Mouse (Mus musculus) stomach, embryonic 16.5 days (tissue): ENCODE data around the gene Jade3. TPM values are rescaled to one million over a fixed set of nuclear protein-coding genes. Genes with fewer than 3 reads are reported as not detected.
A peak's percentile ranks its signal among the peaks of the same experiment; 100 is the strongest.
"Not testable (repeated sequence)": the region's sequence is repeated elsewhere in the genome, so short reads cannot be mapped to it uniquely, and the experiment has no call there.

Experiments used
- ATAC-seq: fragments of 200-750 bp; cut with Nextera tagmentation; 2 replicates; pipeline ENCODE4 v1.8.0; 2017; ENCODE audit warnings: moderate number of reproducible peaks, moderate TSS enrichment; ENCODE audit not compliant: insufficient read depth, low FRiP score
- H3K27ac ChIP-seq: fragments of 300-500 bp; sonication (generic); 2 replicates; pipeline ENCODE4 v1.5.1; 2014; ENCODE audit warnings: low read length
- H3K27me3 ChIP-seq: fragments of 300-500 bp; sonication (generic); 2 replicates; pipeline ENCODE4 v1.6.1; 2014; ENCODE audit warnings: low read length, control low read depth, mixed read lengths; ENCODE audit not compliant: control insufficient read depth, insufficient read depth
- H3K36me3 ChIP-seq: fragments of 300-500 bp; sonication (generic); 2 replicates; pipeline ENCODE4 v1.6.1; 2014; ENCODE audit warnings: low read length; ENCODE audit not compliant: control insufficient read depth, insufficient read depth
- H3K4me1 ChIP-seq: fragments of 300-500 bp; sonication (generic); 2 replicates; pipeline ENCODE4 v1.6.1; 2014; ENCODE audit warnings: low read length, control low read depth, mixed read lengths; ENCODE audit not compliant: control insufficient read depth, insufficient read depth
- H3K4me2 ChIP-seq: fragments of 300-500 bp; sonication (generic); 2 replicates; pipeline ENCODE4 v1.6.1; 2014; ENCODE audit warnings: low read depth, low read length, mixed read lengths
- H3K4me3 ChIP-seq: fragments of 300-500 bp; sonication (generic); replicated peaks from 2 replicates; pipeline ENCODE4 v1.5.1; 2014; ENCODE audit warnings: mild to moderate bottlenecking, low read length
- H3K9ac ChIP-seq: fragments of 300-500 bp; sonication (generic); 2 replicates; pipeline ENCODE4 v1.6.1; 2014; ENCODE audit warnings: low read length
- H3K9me3 ChIP-seq: fragments of 300-500 bp; sonication (generic); replicated peaks from 2 replicates; pipeline ENCODE4 v1.6.1; 2016; ENCODE audit warnings: low read length, control low read depth; ENCODE audit not compliant: control insufficient read depth
- WGBS: fragments of 180-500 bp; shearing (Covaris S2); extraction: QIAGEN DNeasy Blood & Tissue Kit; methylation state at CpG from one replicate; pipeline ENCODE4 v1.1.7; 2014; 5-methylcytosine and 5-hydroxymethylcytosine counted together
- polyA plus RNA-seq: library from polyadenylated mRNA; unstranded; fragments of >200 nt; fragmentation: Nextera tagmentation; extraction: Ambion mirVana; gene quantifications from 2 replicates; pipeline ENCODE4 v1.2.1, GENCODE M21; 2015

Gene Jade3
- polyA plus RNA-seq = 7.3 and 7.6 TPM in 2 replicates

DNA sequence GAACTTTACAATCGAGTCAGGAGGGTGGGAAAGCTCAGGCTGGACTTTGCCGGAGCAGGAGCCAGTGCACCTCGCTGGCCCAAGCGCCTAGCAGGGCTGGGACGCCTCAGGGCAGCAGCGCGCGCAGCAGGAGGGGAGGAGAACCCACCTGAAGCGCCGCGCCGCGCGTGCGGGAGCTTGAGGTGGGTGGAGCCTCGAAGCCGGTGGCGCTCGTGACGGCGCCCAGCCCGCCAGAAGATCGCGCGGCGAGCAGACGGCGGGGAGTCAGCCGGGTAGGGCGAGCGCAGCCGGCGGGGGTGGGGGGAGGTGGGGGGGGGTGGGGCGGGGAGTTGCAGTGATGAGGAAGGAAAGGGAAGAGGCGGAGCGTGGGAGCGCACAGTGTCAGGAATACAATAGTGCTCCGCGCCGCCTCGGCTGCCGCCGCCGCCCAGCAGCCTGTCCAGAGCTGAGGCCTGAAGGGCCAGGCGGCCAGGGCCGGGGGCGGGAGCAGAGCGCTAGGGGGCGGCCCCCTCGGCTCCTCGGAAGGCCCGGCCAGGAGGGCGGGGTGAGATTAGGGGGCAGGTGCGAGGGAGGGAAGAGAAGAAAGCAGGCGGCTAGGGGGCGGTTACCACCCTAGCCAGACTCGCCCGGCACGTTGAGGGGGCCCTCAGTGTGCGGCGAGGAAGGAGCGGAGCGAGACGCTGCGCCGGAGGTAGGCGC lies at the start of gene Jade3:
TSS of gene Jade3 (plus strand) at position 549 of the 699 bp plus-strand sequence.
- WGBS = 11% methylated on average over 27 of the region's 67 CpGs

DNA sequence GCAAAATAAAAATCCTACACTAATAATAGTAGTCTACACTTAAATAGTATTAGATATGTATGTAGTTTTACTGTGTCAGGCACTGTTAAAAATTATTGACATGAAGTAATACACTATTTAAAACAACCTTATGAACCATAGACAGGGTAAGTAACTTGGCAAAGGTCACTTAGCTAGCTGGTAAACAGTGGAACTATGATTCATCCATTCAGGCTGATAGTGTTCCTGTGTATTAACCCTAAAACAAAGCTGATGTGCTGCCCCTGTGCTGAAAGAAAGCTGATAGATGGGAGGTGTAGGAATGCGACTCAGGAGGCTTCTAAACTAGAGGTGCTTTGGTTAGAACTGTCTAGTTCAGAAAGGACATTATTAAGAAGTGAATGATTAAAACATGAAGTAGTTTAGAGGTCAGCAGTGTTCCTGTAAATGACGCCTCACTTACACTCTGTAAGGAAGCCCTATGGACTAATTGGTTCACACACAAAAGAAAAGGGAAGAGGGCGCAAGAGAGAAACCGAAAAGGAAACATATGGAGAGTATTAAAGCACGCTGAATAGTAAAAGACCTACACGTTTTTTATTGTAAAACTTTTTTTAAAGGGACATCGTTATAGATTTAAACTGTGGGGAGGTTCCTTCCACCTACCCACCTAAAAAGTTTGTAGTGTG lies 46.0 kb upstream of the Jade3 start:
- Histone ChIP-seq H3K4me3 (no peak overlapping the region), H3K4me1 (no peaks in the 10 kb centered on the region), H3K27me3 (no peaks in the 10 kb centered on the region), H3K36me3 (0 out of 2 replicates have a peak, but pooled peaks cover 2% of the 10 kb centered on the region), H3K27ac (no peak overlapping the region), H3K9ac (no peak overlapping the region), H3K9me3 (no peaks in the 10 kb centered on the region), H3K4me2 (no peak overlapping the region)
- WGBS = 72% methylated on average over 7 of the region's 7 CpGs
- no peak for ATAC-seq

More for the DNA sequence above, at the start of gene Jade3:
- Histone ChIP-seq H3K9me3 (no peaks in the 10 kb centered on the region), H3K4me2 (peak within 1 kb of the TSS; percentile 56), H3K36me3 (no peaks in the 10 kb centered on the region), H3K27me3 (no peaks in the 10 kb centered on the region), H3K9ac (peak within 1 kb of the TSS; percentile 75), H3K4me3 (peak within 1 kb of the TSS; percentile 59), H3K27ac (peak within 1 kb of the TSS; percentile 79), H3K4me1 (no peaks in the 10 kb centered on the region)
- peak; percentile 98 for ATAC-seq

DNA sequence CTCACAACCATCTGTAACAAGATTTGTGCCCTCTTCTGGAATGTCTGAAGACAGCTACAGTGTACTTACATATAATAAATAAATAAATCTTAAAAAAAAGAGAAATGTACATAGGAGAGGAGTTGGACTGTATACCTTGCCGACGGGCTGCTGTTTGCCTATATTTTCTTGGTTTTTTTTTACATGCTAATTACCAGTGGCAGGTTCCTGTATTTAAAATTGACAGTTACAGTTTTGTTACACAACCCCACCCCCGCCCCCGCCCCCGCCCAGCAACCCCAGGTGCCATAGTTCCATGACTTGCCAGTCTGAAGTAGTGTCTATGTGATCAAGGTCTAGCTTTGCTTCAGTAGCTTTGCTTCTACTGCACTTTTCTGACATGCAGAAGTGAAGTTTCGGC lies 43.2 kb upstream of the Jade3 start:
- ATAC-seq = no peak
- Histone ChIP-seq H3K36me3 (0 out of 2 replicates have a peak, but pooled peaks cover 2% of the 10 kb centered on the region), H3K4me1 (no peaks in the 10 kb centered on the region), H3K27me3 (no peaks in the 10 kb centered on the region), H3K4me2 (no peak overlapping the region), H3K9me3 (no peaks in the 10 kb centered on the region), H3K27ac (no peak overlapping the region), H3K9ac (no peak overlapping the region), H3K4me3 (no peak overlapping the region)
- 80% methylated on average over 6 of the region's 6 CpGs for WGBS

DNA sequence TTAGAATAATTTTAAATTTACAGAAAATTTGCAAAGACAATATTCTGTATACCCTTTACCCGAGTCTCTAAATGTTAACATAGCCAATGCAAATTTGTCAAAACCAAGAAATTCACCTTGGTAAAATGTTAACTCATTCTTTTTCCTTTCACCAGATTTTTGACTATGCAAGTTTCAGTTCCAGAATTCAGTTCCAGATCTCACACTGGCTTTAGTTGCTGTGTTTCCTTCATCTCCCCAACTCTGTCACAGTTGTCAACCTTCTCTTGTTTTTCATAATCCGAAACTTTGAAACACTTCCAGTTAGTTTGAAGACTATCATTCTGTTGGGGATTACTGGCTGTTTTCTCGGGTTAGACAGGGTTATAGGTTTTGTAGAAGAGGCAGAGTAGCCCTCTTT lies 38.5 kb upstream of the Jade3 start:
- no peaks in the 10 kb centered on the region for H3K4me1 ChIP-seq
- no peak for ATAC-seq
- 67% methylated on average over 3 of the region's 3 CpGs for WGBS

DNA sequence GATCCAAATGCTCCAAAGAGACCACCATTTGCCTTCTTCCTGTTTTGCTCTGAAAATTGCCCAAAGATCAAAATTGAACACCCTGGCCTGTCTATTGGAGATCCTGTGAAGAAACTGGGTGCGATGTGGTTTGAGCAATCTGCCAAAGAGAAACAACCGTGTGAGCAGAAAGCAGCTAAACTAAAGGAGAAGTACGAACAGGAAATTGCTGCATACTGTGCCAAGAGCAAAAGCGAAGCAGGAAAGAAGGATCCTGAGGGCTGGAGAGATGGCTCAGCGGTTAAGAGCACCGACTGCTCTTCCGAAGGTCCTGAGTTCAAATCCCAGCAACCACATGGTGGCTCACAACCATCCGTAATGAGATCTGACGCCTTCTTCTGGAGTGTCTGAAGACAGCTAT lies 33.5 kb upstream of the Jade3 start:
- WGBS = 87% methylated on average over 9 of the region's 9 CpGs
- H3K27me3 ChIP-seq, H3K27ac ChIP-seq, H3K36me3 ChIP-seq, H3K9ac ChIP-seq, ATAC-seq, H3K9me3 ChIP-seq, H3K4me2 ChIP-seq, H3K4me1 ChIP-seq, H3K4me3 ChIP-seq: not testable (repeated sequence)

More for the DNA sequence above, 38.5 kb upstream of the Jade3 start:
- Histone ChIP-seq H3K27ac (no peak overlapping the region), H3K9ac (no peak overlapping the region), H3K4me2 (no peak overlapping the region), H3K27me3 (no peaks in the 10 kb centered on the region), H3K9me3 (no peaks in the 10 kb centered on the region), H3K36me3 (0 out of 2 replicates have a peak, but pooled peaks cover 2% of the 10 kb centered on the region), H3K4me3 (no peak overlapping the region)

DNA sequence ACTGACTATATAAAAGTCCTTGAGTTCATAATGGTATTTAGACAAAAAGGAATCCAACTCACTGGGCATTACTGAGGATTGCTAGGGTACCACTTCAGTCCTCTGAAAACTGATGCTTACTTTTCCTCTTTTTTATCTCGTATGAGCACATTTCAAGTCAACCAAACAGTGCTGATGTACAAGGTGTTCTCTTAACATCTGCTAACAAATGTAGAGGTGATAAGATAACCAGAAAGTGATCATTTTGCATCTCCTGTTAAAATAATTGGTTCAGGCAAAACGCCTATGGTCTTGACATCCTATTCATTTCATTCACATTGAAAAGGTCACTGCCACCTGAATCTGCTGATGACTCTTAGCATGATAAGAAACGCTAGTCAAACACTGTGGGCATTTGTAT lies 32.5 kb upstream of the Jade3 start:
- no peak for ATAC-seq
- WGBS = 50% methylated on average over 3 of the region's 3 CpGs

DNA sequence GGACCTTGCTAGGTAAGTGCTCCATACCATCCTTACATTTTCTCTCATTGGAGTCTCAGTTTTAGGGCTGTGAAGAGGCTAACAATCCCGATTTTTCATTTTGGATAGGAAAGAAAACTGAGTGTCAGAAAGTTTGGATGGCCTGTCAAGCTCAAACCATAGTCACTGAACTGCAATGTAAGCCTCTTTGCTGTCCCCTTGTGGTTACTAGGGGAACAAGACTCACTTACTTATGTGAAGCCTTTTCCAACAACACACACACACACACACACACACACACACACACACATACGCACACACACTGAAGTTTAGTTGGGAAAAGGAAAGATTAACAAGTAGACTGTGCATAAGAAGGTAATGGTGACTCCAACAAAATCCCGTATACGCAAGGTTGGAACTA lies 21.4 kb upstream of the Jade3 start:
- Histone ChIP-seq H3K27me3 (no peaks in the 10 kb centered on the region), H3K9ac (no peak overlapping the region), H3K4me1 (no peaks in the 10 kb centered on the region), H3K36me3 (no peaks in the 10 kb centered on the region), H3K4me3 (no peak overlapping the region), H3K4me2 (no peak overlapping the region), H3K9me3 (no peaks in the 10 kb centered on the region), H3K27ac (no peak overlapping the region)
- no peak for ATAC-seq
- 83% methylated on average over 4 of the region's 4 CpGs for WGBS

More for the DNA sequence above, 32.5 kb upstream of the Jade3 start:
- no peaks in the 10 kb centered on the region for H3K36me3 ChIP-seq
- no peak overlapping the region for H3K9ac ChIP-seq
- no peak overlapping the region for H3K27ac ChIP-seq
- no peaks in the 10 kb centered on the region for H3K4me1 ChIP-seq
- H3K4me2 ChIP-seq = no peak overlapping the region
- no peak overlapping the region for H3K4me3 ChIP-seq
- no peaks in the 10 kb centered on the region for H3K27me3 ChIP-seq
- no peaks in the 10 kb centered on the region for H3K9me3 ChIP-seq

DNA sequence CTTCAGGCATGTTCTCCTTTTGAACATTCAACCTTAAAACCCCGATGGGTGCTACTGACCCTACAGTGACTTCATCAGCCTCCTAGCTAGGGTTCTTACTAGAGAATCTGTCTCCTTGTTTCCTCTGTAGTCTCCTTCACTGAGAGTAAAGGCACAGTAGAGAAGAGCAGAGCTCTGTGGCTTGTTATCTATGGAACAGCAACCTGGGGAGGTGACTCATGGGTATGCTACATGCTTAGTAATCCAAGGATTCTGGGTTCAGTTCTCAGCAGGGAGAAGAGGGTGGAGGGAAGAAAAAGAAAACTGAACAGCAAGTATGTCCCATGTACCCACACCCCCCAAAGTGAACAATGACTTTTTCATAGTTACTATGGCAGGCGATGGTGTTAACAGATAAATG lies 18.6 kb upstream of the Jade3 start:
- Histone ChIP-seq H3K4me1 (no peaks in the 10 kb centered on the region), H3K27ac (no peak overlapping the region), H3K4me3 (no peak overlapping the region), H3K9ac (no peak overlapping the region), H3K36me3 (no peaks in the 10 kb centered on the region), H3K27me3 (no peaks in the 10 kb centered on the region), H3K9me3 (no peaks in the 10 kb centered on the region), H3K4me2 (no peak overlapping the region)
- ATAC-seq = no peak
- WGBS = 80% methylated on average over 2 of the region's 2 CpGs

DNA sequence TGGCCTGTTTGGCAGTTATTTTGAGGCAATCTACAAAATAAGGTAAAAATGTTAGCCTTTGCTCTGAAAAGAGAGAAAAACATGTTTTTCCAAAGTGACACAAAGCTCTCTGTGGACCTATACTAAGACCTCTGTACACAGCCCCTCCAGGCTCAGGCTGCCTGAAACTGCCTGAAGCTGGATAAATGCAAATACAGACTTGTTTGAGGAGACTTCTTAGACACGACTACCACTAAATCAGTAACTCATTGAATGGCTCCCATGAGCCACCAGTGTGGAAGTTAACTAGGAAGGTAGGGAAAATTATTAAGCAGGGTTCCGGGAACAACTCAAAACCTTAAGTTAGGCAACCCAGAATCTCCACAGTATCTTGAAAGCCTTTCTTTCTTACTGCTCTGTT lies 17.8 kb upstream of the Jade3 start:
- WGBS = 56% methylated on average over 2 of the region's 2 CpGs
- ATAC-seq = no peak
- no peaks in the 10 kb centered on the region for H3K27me3 ChIP-seq

More for the DNA sequence above, 17.8 kb upstream of the Jade3 start:
- Histone ChIP-seq H3K36me3 (no peaks in the 10 kb centered on the region), H3K9me3 (no peaks in the 10 kb centered on the region), H3K4me3 (no peak overlapping the region), H3K9ac (no peak overlapping the region), H3K27ac (no peak overlapping the region; the same call in 1 of the 2 replicates), H3K4me1 (no peaks in the 10 kb centered on the region), H3K4me2 (no peak overlapping the region)
